Mouse (Mus musculus) ovary, adult 2 months (tissue): Measurements from ENCODE around the gene Mrps27. TPM values are rescaled to one million over a fixed set of nuclear protein-coding genes. Genes with fewer than 3 reads are reported as not detected.

Source experiments
- polyA plus RNA-seq: library from polyadenylated mRNA; depleted of rRNA; stranded (reverse); fragments of >200 nt; gene quantifications from 2 replicates; pipeline ENCODE4 v1.2.3, GENCODE M21; 2012; rRNA removed

Mrps27 gene
- 20.6 and 22.0 TPM in 2 replicates for polyA plus RNA-seq

GRCm38 (mm10) chr13:99344599-99345575, at the start of gene Mrps27, which contains the start of gene Ptcd2:
Mrps27 (plus strand) TSS chr13:99344786.
Ptcd2 (minus strand) TSS chr13:99344705.

Other genes starting within 250 kb of the Mrps27 start
- 1.4 and 1.5 TPM in 2 replicates for gene Zfp366, start 160.0 kb upstream of the Mrps27 start, polyA plus RNA-seq
- gene Ptcd2, start 81 bp upstream of the Mrps27 start, polyA plus RNA-seq, result 10.3 and 10.8 TPM in 2 replicates
- gene Map1b, start 171.8 kb downstream of the Mrps27 start, polyA plus RNA-seq, result 8.2 and 9.3 TPM in 2 replicates